Mouse (Mus musculus) ovary, postnatal 14 days (tissue): ENCODE results near the gene Gimap9.

Experiments used
- DNase-seq: peaks from one replicate; pipeline ENCODE4 v3.0.0; 2022; ENCODE audit warnings: low spot score

Gene Gimap9

GRCm38 (mm10) chr6:48692962-48693361 lies 17.0 kb downstream of the Gimap9 start:
- DNase-seq: no peak

- no peak for DNase-seq
Observed at GRCm38 (mm10) chr6:48696830-48697554, 21.1 kb downstream of the Gimap9 start.

GRCm38 (mm10) chr6:48697555-48697930 lies 21.6 kb downstream of the Gimap9 start:
- no peak for DNase-seq

- DNase-seq: no peak
Observed at GRCm38 (mm10) chr6:48698066-48698856, 22.3 kb downstream of the Gimap9 start.

- DNase-seq: no peak
Observed at GRCm38 (mm10) chr6:48698888-48699287, 23.0 kb downstream of the Gimap9 start.

- no peak for DNase-seq
Observed at GRCm38 (mm10) chr6:48700251-48701075, 24.5 kb downstream of the Gimap9 start.

GRCm38 (mm10) chr6:48702146-48702545 lies 26.2 kb downstream of the Gimap9 start:
- no peak for DNase-seq

GRCm38 (mm10) chr6:48702601-48703000 lies 26.7 kb downstream of the Gimap9 start:
- no peak for DNase-seq

GRCm38 (mm10) chr6:48704146-48704545 lies 28.2 kb downstream of the Gimap9 start:
- no peak for DNase-seq

- no peak for DNase-seq
Observed at GRCm38 (mm10) chr6:48706130-48706529, 30.2 kb downstream of the Gimap9 start.

GRCm38 (mm10) chr6:48718455-48718854 lies 42.5 kb downstream of the Gimap9 start, which contains the start of the genes Gm28053 and Gimap7:
Gene Gm28053 (plus strand): TSS chr6:48718607.
Gene Gimap7 (plus strand): TSS chr6:48718621.
- DNase-seq: no peak

- DNase-seq: no peak
Observed at GRCm38 (mm10) chr6:48720326-48720725, 44.4 kb downstream of the Gimap9 start.

- no peak for DNase-seq
Observed at GRCm38 (mm10) chr6:48723468-48723867, 47.5 kb downstream of the Gimap9 start.

GRCm38 (mm10) chr6:48725476-48725875 lies 49.5 kb downstream of the Gimap9 start:
- DNase-seq: peak; percentile 27

- no peak for DNase-seq
Observed at GRCm38 (mm10) chr6:48727761-48728160, 51.8 kb downstream of the Gimap9 start.
